Mouse (Mus musculus) heart, adult 2 months (tissue): Measurements from ENCODE around the gene Prickle2.

Source experiments
- CTCF ChIP-seq: fragments of 200-600 bp; IDR thresholded peaks from 2 replicates; pipeline ENCODE4 v1.8.1; 2022; ENCODE audit warnings: antibody characterized with exemption, mild to moderate bottlenecking, moderate library complexity
- EP300 ChIP-seq: fragments of 200-500 bp; IDR thresholded peaks from 2 replicates; pipeline ENCODE4 v1.6.1; 2011; ENCODE audit warnings: low read depth, low read length, control low read depth; ENCODE audit not compliant: insufficient read depth
- POLR2A ChIP-seq: fragments of 200-500 bp; IDR thresholded peaks from 2 replicates; pipeline ENCODE4 v1.6.1; 2011; ENCODE audit warnings: mild to moderate bottlenecking, low read depth, low read length, control low read depth; ENCODE audit not compliant: insufficient read depth

DNA sequence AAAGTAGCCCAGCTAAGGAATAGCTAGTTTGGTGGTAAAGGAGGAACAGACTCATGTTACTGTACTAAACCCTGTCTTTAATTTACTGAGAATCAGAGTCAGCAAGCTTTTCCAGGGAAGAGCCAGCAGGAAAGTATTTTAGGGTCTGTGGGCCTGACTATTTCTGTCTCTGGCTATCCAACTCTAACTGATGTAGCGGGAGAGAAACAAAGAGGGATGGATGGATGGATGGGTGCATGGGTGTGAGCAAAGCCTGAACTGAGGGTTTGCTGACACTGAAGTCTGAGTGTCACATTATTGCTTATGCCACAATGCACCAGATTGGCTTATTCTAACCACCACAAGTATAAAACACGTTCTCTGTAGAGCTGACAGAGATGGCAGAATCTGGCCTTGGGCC lies 88.8 kb downstream of the Prickle2 start:
- TF ChIP-seq CTCF (no peak), EP300 (no peak), POLR2A (no peak)
